Mouse (Mus musculus): ENCODE results near the gene Lrp5.

DNA sequence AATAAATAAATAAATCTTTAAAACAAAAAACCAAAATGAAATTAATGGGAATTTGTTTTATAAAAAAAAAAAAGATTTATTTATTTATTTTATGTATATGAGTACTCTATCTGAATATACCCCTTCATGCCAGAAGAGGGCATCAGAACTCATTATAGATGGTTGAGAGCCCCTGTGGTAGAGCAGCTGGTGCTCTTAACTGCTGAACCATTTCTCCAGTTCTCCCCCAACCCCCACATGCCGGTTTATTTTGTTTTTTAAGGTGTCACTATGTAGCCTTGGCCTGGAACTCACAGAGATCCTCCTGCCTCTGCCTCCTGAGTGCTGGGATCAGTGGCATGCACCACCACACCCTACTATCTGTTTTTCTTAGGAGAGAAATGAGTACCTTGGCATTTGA is 19.9 kb upstream of the Lrp5 start:
- TF ChIP-seq POLR2A (IDR thresholded peaks at IDR 0.05; ENCODE audit: control insufficient read depth in 1 of 2, insufficient read depth in 1 of 2, low read depth in 1 of 2, low read length in 2 of 2, poor library complexity in 1 of 2) (no peak), USF1 (IDR thresholded peaks at IDR 0.05; ENCODE audit: low read depth, low read length) (no peak), MYB (IDR thresholded peaks at IDR 0.05; ENCODE audit: low read depth, low read length) (no peak), MAZ (IDR thresholded peaks at IDR 0.05; ENCODE audit: low read depth, low read length) (no peak)

Measured in MEL (cell line).